Mouse (Mus musculus) testis, adult 10 weeks (tissue): ENCODE data around the gene Zfp786. TPM values are rescaled to one million over a fixed set of nuclear protein-coding genes. Genes with fewer than 3 reads are reported as not detected.

Experiments
- polyA plus RNA-seq: library from polyadenylated mRNA; stranded (reverse); fragments of 350-450 nt; fragmentation: Illumina TruSeq; extraction: RNeasy Lipid Tissue Mini Kit (QIAGEN cat#74804); gene quantifications from one replicate; pipeline ENCODE4 v1.2.3, GENCODE M21; 2014; ENCODE audit warnings: low read depth, low replicate concordance

Gene Zfp786
- polyA plus RNA-seq, result 4.5 TPM

GRCm38 (mm10) chr6:47830104-47831078 lies at the start of gene Zfp786:
Gene Zfp786, minus strand, starts transcription at chr6:47830867.

GRCm38 (mm10) chr6:47877058-47877457 lies 46.4 kb upstream of the Zfp786 start, which contains the start of gene Zfp282:
Gene Zfp282, plus strand, starts transcription at chr6:47877204.

GRCm38 (mm10) chr6:47835482-47835983 lies 4.9 kb upstream of the Zfp786 start, which contains the start of gene Zfp398:
Gene Zfp398, plus strand, starts transcription at chr6:47835661.

GRCm38 (mm10) chr6:47813257-47813878 lies 17.3 kb downstream of the Zfp786 start, which contains the start of gene Pdia4:
Gene Pdia4, minus strand, starts transcription at chr6:47813430.

Other genes with a start within 250 kb of the Zfp786 start
- gene Ezh2, start 235.5 kb downstream of the Zfp786 start, polyA plus RNA-seq, result 211 TPM
- gene Pdia4, start 17.4 kb downstream of the Zfp786 start, polyA plus RNA-seq, result 34.6 TPM
- 9.1 TPM for gene Zfp398, start 4.8 kb upstream of the Zfp786 start, polyA plus RNA-seq
- 0.48 TPM for gene Zfp282, start 46.3 kb upstream of the Zfp786 start, polyA plus RNA-seq
- 4.7 TPM for gene Zfp212, start 89.6 kb upstream of the Zfp786 start, polyA plus RNA-seq
- 24.8 TPM for gene Zfp956, start 122.5 kb upstream of the Zfp786 start, polyA plus RNA-seq
- 3.2 TPM for gene Zfp777, start 218.0 kb upstream of the Zfp786 start, polyA plus RNA-seq